8 mouse cellular contexts compared by ENCODE assay signal in genomic region chr5:102206953-102207352, GRCm38 (mm10).
DNase-seq lines count a peak whose midpoint lies in the region; ATAC-seq and TF ChIP-seq lines count a peak whose summit lies in the region.

No protein-coding gene starts in this region.

- no peaks in the 10 kb centered on the region for H3K4me1 ChIP-seq in forebrain, embryonic 13.5 days
- no peaks in the 10 kb centered on the region for H3K4me1 ChIP-seq in heart, embryonic 16.5 days (ENCODE audit: control insufficient read depth, insufficient read depth, low read length)
- H3K4me1 ChIP-seq in stomach, postnatal 0 days (replicated peaks; ENCODE audit: control insufficient read depth, insufficient read depth) = no peaks in the 10 kb centered on the region

- 4% methylated on average over 16 of the region's 16 CpGs for WGBS in forebrain, embryonic 13.5 days
- 4% methylated on average over 16 of the region's 16 CpGs for WGBS in heart, embryonic 16.5 days
- WGBS in stomach, postnatal 0 days = 3% methylated on average over 16 of the region's 16 CpGs

- no peak overlapping the region for H3K4me3 ChIP-seq in forebrain, embryonic 13.5 days
- peak overlapping the region; percentile 31 for H3K4me3 ChIP-seq in heart, embryonic 16.5 days (ENCODE audit: low read length)
- H3K4me3 ChIP-seq in stomach, postnatal 0 days (ENCODE audit: low read depth, low read length) = no peak overlapping the region

- no peak for TF ChIP-seq EP300 in stomach, postnatal 0 days (optimal IDR thresholded peaks at IDR 0.05)

- TF ChIP-seq CTCF in stomach, postnatal 0 days (IDR thresholded peaks at IDR 0.05; ENCODE audit: low read depth) = peak; percentile 90

- no peak overlapping the region for H3K9ac ChIP-seq in forebrain, embryonic 13.5 days
- no peak overlapping the region for H3K9ac ChIP-seq in heart, embryonic 16.5 days (ENCODE audit: low read length)
- no peak overlapping the region for H3K9ac ChIP-seq in stomach, postnatal 0 days (ENCODE audit: low read length)

- peak; percentile 41 for ATAC-seq in CD4-positive, CD25-positive, alpha-beta regulatory T cell, adult 4 months
- ATAC-seq in forebrain, embryonic 13.5 days = peak; percentile 93
- ATAC-seq in heart, embryonic 16.5 days (replicated peaks; ENCODE audit: extremely low read depth, insufficient read depth, low FRiP score) = peak; percentile 67; the same call in 1 of the 2 replicates
- peak; percentile 83 for ATAC-seq in stomach, postnatal 0 days (ENCODE audit: low FRiP score, low TSS enrichment)

- peak overlapping the region; percentile 52 for H3K4me2 ChIP-seq in forebrain, embryonic 13.5 days
- H3K4me2 ChIP-seq in heart, embryonic 16.5 days (ENCODE audit: low read depth, low read length) = peak overlapping the region; percentile 57
- peak overlapping the region; percentile 23; the same call in 1 of the 2 replicates for H3K4me2 ChIP-seq in stomach, postnatal 0 days (replicated peaks; ENCODE audit: low read depth)

- H3K9me3 ChIP-seq in forebrain, embryonic 13.5 days (replicated peaks) = no peaks in the 10 kb centered on the region
- no peaks in the 10 kb centered on the region for H3K9me3 ChIP-seq in heart, embryonic 16.5 days (replicated peaks; ENCODE audit: control insufficient read depth, low read length)
- no peaks in the 10 kb centered on the region for H3K9me3 ChIP-seq in stomach, postnatal 0 days (ENCODE audit: control insufficient read depth, low read length)

- H3K27ac ChIP-seq in forebrain, embryonic 13.5 days = no peak overlapping the region
- no peak overlapping the region for H3K27ac ChIP-seq in heart, embryonic 16.5 days (ENCODE audit: low read length)
- no peak overlapping the region for H3K27ac ChIP-seq in stomach, postnatal 0 days (replicated peaks)

- H3K27me3 ChIP-seq in forebrain, embryonic 13.5 days = no peaks in the 10 kb centered on the region
- no peaks in the 10 kb centered on the region for H3K27me3 ChIP-seq in heart, embryonic 16.5 days (ENCODE audit: control insufficient read depth, insufficient read depth, low read length)
- H3K27me3 ChIP-seq in stomach, postnatal 0 days (ENCODE audit: control insufficient read depth, insufficient read depth, low read length) = no peaks in the 10 kb centered on the region

- no peaks in the 10 kb centered on the region for H3K36me3 ChIP-seq in forebrain, embryonic 13.5 days (ENCODE audit: poor library complexity, severe bottlenecking)
- H3K36me3 ChIP-seq in heart, embryonic 16.5 days (ENCODE audit: control insufficient read depth, insufficient read depth) = no peaks in the 10 kb centered on the region
- no peaks in the 10 kb centered on the region for H3K36me3 ChIP-seq in stomach, postnatal 0 days (ENCODE audit: control insufficient read depth, insufficient read depth, low read length)

- DNase-seq in c-Kit-positive CD71-positive TER-119-negative erythroid progenitor cells, embryonic 14.5 days (ENCODE audit: low read depth) = peak; percentile 33
- peak; percentile 88 for DNase-seq in kidney, postnatal 10 days
- DNase-seq in liver = peak; percentile 51
- peak; percentile 67 for DNase-seq in neural tube, embryonic 10.5 days (ENCODE audit: extremely low spot score, low spot score)
- DNase-seq in stomach, postnatal 0 days (ENCODE audit: low spot score) = peak; percentile 71

Comparison
In these comparisons a context has a peak if more than half of its experiments do, and no peak if none do; other contexts are left out.
1. ATAC-seq: peak in every context shown above with its lines; median percentile 93 in forebrain, embryonic 13.5 days; 83 in stomach, postnatal 0 days; 67 in heart, embryonic 16.5 days; 41 in CD4-positive, CD25-positive, alpha-beta regulatory T cell, adult 4 months.
2. DNase-seq: peak in every context shown above with its lines; median percentile 88 in kidney, postnatal 10 days; 71 in stomach, postnatal 0 days; 67 in neural tube, embryonic 10.5 days; 51 in liver; 33 in c-Kit-positive CD71-positive TER-119-negative erythroid progenitor cells, embryonic 14.5 days.